Mouse (Mus musculus): ENCODE data around the gene Trpm8. TPM values are rescaled to one million over a fixed set of nuclear protein-coding genes. Genes with fewer than 3 reads are reported as not detected.

Gene Trpm8
- total and polyA plus RNA-seq, 3 experiments, result not detected

DNA sequence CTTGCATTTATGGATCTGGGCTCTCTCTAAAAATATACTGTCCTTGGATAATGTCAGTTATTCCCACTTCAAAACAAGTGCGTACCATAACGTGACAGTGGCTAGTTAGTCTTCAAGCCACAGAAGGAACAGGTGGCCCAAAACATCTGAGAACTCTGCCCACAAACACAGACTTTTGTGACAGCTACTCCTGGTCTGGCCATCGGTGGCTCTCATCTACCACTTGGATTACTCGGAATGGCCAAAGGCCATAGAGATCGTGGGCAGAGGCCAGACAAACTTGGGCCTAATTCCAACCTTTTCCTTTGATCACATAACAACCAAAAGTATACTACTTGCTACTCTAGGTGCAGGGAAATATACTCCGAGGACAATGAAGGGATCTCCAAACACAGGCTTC is 9.4 kb upstream of the Trpm8 start:
- Histone ChIP-seq H3K4me3 (replicated peaks in 1 of 3; ENCODE audit: low read depth in 2 of 3, low read length in 2 of 3, poor library complexity in 1 of 3) (no peak overlapping the region), H3K27me3 (replicated peaks) (no peaks in the 10 kb centered on the region), H3K4me1 (ENCODE audit: control insufficient read depth in 1 of 2, insufficient read depth in 2 of 2) (no peaks in the 10 kb centered on the region), H3K36me3 (replicated peaks in 1 of 2; ENCODE audit: control insufficient read depth in 1 of 2, insufficient read depth in 1 of 2, low read length in 1 of 2) (peaks cover 86 to 90% of the 10 kb centered on the region in 2 experiments), H3K9ac (ENCODE audit: insufficient read depth, low read depth) (no peak overlapping the region), H3K9me3 (replicated peaks; ENCODE audit: low read length) (peaks cover 18% of the 10 kb centered on the region), H3K79me2 (replicated peaks; ENCODE audit: control insufficient read depth, extremely low read depth, insufficient read depth, poor library complexity, severe bottlenecking) (no peaks in the 10 kb centered on the region), H3K27ac (ENCODE audit: insufficient read depth, low read depth) (no peak overlapping the region), H3K4me2 (ENCODE audit: insufficient read depth, low read depth, poor library complexity, severe bottlenecking) (no peak overlapping the region)
- dilution Hi-C loops (cut with MboI; ENCODE audit: extremely low pct_ligation_motif_present, extremely low pct_unique_long_range_greater_than_20kb, low sequenced_read_pairs), result no loop called here
- DNase-seq (ENCODE audit: extremely low read depth), result no peak
- in situ Hi-C loops (cut with MboI; ENCODE audit: low pct_ligation_motif_present, low pct_unique_long_range_greater_than_20kb, low sequenced_read_pairs), result no loop called here
- TF ChIP-seq MYC (IDR thresholded peaks at IDR 0.05; ENCODE audit: low read depth, low read length), result no peak
- no peak for TF ChIP-seq USF1 (IDR thresholded peaks at IDR 0.05; ENCODE audit: low read depth, low read length)
- TF ChIP-seq BHLHE40 (IDR thresholded peaks at IDR 0.05; ENCODE audit: low read depth, low read length), result no peak
- TF ChIP-seq POLR2A (IDR thresholded peaks at IDR 0.05; ENCODE audit: low read depth, low read length), result peak; percentile 18; the same call in 1 of the 2 replicates
- TF ChIP-seq RCOR1 (conservative IDR thresholded peaks at IDR 0.05; ENCODE audit: low read depth, low read length), result no peak
- no peak for TF ChIP-seq ELF1 (IDR thresholded peaks at IDR 0.05; ENCODE audit: low read depth, low read length)
- TF ChIP-seq MAFK (IDR thresholded peaks at IDR 0.05; ENCODE audit: insufficient replicate concordance, low read length), result no peak

DNA sequence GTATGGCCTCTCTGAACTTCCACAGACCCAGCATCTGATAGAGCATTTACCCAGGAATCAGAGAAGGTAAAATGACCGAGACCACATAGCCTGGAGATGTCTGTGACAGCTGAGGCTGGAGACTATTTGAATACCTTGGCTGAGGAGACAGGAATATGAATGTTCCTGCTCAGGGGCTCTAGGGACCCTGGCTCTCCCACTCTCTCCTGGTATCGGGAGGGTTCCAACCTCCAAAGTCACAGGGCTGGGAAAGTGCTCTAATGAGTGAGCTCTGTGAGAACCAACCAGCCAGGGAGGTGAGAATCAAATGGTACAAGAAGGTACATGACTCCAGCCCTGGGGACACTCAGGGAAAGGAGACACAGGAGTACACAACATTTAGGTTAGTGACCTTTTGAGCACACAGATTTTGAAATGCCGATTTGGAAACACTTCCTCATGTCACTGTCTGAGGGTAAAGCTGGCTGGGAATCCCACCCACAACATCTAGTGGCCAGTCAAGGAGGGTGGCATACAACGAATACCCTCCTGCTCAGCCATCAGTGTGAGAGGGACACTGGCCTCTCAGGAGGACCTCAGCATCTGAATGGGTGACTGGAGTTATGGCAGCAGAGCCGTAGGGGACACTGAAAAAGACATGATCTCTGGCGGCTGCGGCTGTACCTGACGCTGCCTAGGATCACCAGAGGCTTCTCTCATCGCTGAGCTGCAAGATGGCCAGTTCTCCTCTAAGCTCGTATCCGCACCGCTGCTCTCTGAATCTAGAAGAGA is 7.7 kb upstream of the Trpm8 start:
- TF ChIP-seq ZNF384 (IDR thresholded peaks at IDR 0.05; ENCODE audit: low read depth, low read length) (no peak), POLR2A (IDR thresholded peaks at IDR 0.05; ENCODE audit: low read depth, low read length) (no peak), PAX5 (IDR thresholded peaks at IDR 0.05; ENCODE audit: low read length) (no peak), CHD2 (IDR thresholded peaks at IDR 0.05; ENCODE audit: low read length) (peak; percentile 32; the same call in 1 of the 2 replicates), MAFK (IDR thresholded peaks at IDR 0.05; ENCODE audit: insufficient replicate concordance, low read length) (no peak), KAT2A (IDR thresholded peaks at IDR 0.05; ENCODE audit: insufficient replicate concordance, low read length) (0 out of 2 replicates have a peak, but pooled peaks have one; percentile 16), SMC3 (IDR thresholded peaks at IDR 0.05; ENCODE audit: low read depth, low read length) (no peak), MEF2A (IDR thresholded peaks at IDR 0.05; ENCODE audit: borderline replicate concordance, low read depth, low read length) (no peak), TCF12 (IDR thresholded peaks at IDR 0.05; ENCODE audit: low read depth, low read length) (no peak), MAZ (IDR thresholded peaks at IDR 0.05; ENCODE audit: low read depth, low read length) (no peak), SIN3A (IDR thresholded peaks at IDR 0.05; ENCODE audit: low read length) (no peak), EP300 (IDR thresholded peaks at IDR 0.05; ENCODE audit: low read length) (no peak), NRF1 (IDR thresholded peaks at IDR 0.05; ENCODE audit: low read depth, low read length) (no peak), CTCF (conservative IDR thresholded peaks at IDR 0.05 in 1 of 2, IDR thresholded peaks at IDR 0.05 in 1 of 2; ENCODE audit: low read depth in 2 of 2, low read length in 2 of 2) (no peak), JUND (conservative IDR thresholded peaks at IDR 0.05; ENCODE audit: low read depth, low read length) (no peak), ELF1 (IDR thresholded peaks at IDR 0.05; ENCODE audit: low read depth, low read length) (no peak)
- Histone ChIP-seq H3K79me2 (replicated peaks; ENCODE audit: control insufficient read depth, extremely low read depth, insufficient read depth, poor library complexity, severe bottlenecking) (0 out of 2 replicates have a peak, but pooled peaks cover 7% of the 10 kb centered on the region), H3K9me3 (replicated peaks; ENCODE audit: low read length) (peaks cover 21% of the 10 kb centered on the region), H3K4me2 (ENCODE audit: insufficient read depth, low read depth, poor library complexity, severe bottlenecking) (no peak overlapping the region), H3K36me3 (replicated peaks in 1 of 2; ENCODE audit: control insufficient read depth in 1 of 2, insufficient read depth in 1 of 2, low read length in 1 of 2) (peaks cover 85 to 90% of the 10 kb centered on the region in 2 experiments), H3K4me1 (ENCODE audit: control insufficient read depth in 1 of 2, insufficient read depth in 2 of 2) (no peaks in the 10 kb centered on the region), H3K27ac (ENCODE audit: insufficient read depth, low read depth) (no peak overlapping the region), H3K9ac (ENCODE audit: insufficient read depth, low read depth) (no peak overlapping the region), H3K27me3 (replicated peaks) (no peaks in the 10 kb centered on the region), H3K4me3 (replicated peaks in 1 of 3; ENCODE audit: low read depth in 2 of 3, low read length in 2 of 3, poor library complexity in 1 of 3) (no peak overlapping the region)
- dilution Hi-C loops (cut with MboI; ENCODE audit: extremely low pct_ligation_motif_present, extremely low pct_unique_long_range_greater_than_20kb, low sequenced_read_pairs), result no loop called here
- in situ Hi-C loops (cut with MboI; ENCODE audit: low pct_ligation_motif_present, low pct_unique_long_range_greater_than_20kb, low sequenced_read_pairs), result no loop called here
- no peak for DNase-seq (ENCODE audit: extremely low read depth)
